Mouse (Mus musculus): ENCODE data around the gene Dhrs7b. TPM values are rescaled to one million over a fixed set of nuclear protein-coding genes. Genes with fewer than 3 reads are reported as not detected.

The Dhrs7b gene
- total and polyA plus RNA-seq, 2 experiments from 2014 or later = 24.3 to 33.2 TPM

DNA sequence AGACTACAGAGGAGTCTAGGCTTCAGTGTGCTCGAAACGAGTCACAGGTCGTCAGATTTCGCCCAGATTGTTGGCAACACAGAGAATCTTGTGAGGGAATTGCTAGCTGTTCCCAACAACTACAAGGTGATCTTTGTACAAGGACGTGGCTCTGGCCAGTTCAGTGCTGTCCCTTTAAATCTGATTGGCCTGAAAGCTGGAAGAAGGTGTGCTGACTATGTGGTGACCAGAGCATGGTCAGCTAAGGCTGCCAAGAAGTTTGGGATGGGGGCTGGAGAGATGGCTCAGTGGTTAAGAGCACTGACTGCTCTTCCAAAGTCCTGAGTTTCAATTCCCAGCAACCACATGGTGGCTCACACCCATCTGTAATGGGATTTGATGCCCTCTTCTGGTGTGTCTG is 14.0 kb upstream of the Dhrs7b start:
- TF ChIP-seq CTCF (IDR thresholded peaks at IDR 0.05) = no peak
- ATAC-seq (ENCODE audit: low FRiP score) = no peak
- no peak overlapping the region for H3K4me2 ChIP-seq (ENCODE audit: low read depth, low read length, poor library complexity, severe bottlenecking)
- no peaks in the 10 kb centered on the region for H3K36me3 ChIP-seq (ENCODE audit: insufficient read depth, low read length)
- no peak overlapping the region for H3K27ac ChIP-seq (ENCODE audit: low read depth, low read length)
- 73% methylated on average over 5 of the region's 5 CpGs for WGBS
- no peaks in the 10 kb centered on the region for H3K27me3 ChIP-seq (ENCODE audit: insufficient read depth, low read length)
- H3K4me3 ChIP-seq (ENCODE audit: low read depth, low read length) = no peak overlapping the region
- no peaks in the 10 kb centered on the region for H3K4me1 ChIP-seq (ENCODE audit: insufficient read depth, low read length)
- H3K9ac ChIP-seq (replicated peaks; ENCODE audit: low read length, poor library complexity, severe bottlenecking) = no peak overlapping the region
- no peak for DNase-seq (ENCODE audit: low spot score)
- no peaks in the 10 kb centered on the region for H3K9me3 ChIP-seq (ENCODE audit: low read length)

GRCm38 (mm10) chr11:60823771-60824170 is 6.7 kb upstream of the Dhrs7b start:
- no peak overlapping the region for H3K4me3 ChIP-seq (ENCODE audit: low read depth, low read length)
- no peak for DNase-seq (ENCODE audit: low spot score)
- WGBS = 74% methylated on average over 2 of the region's 2 CpGs
- no peak for ATAC-seq (ENCODE audit: low FRiP score)
- H3K36me3 ChIP-seq (ENCODE audit: insufficient read depth, low read length) = no peaks in the 10 kb centered on the region
- no peaks in the 10 kb centered on the region for H3K27me3 ChIP-seq (ENCODE audit: insufficient read depth, low read length)
- H3K9ac ChIP-seq (replicated peaks; ENCODE audit: low read length, poor library complexity, severe bottlenecking) = no peak overlapping the region
- H3K9me3 ChIP-seq (ENCODE audit: low read length) = no peaks in the 10 kb centered on the region
- no peak overlapping the region for H3K27ac ChIP-seq (ENCODE audit: low read depth, low read length)
- no peak for TF ChIP-seq CTCF (IDR thresholded peaks at IDR 0.05)
- no peaks in the 10 kb centered on the region for H3K4me1 ChIP-seq (ENCODE audit: insufficient read depth, low read length)
- no peak overlapping the region for H3K4me2 ChIP-seq (ENCODE audit: low read depth, low read length, poor library complexity, severe bottlenecking)

DNA sequence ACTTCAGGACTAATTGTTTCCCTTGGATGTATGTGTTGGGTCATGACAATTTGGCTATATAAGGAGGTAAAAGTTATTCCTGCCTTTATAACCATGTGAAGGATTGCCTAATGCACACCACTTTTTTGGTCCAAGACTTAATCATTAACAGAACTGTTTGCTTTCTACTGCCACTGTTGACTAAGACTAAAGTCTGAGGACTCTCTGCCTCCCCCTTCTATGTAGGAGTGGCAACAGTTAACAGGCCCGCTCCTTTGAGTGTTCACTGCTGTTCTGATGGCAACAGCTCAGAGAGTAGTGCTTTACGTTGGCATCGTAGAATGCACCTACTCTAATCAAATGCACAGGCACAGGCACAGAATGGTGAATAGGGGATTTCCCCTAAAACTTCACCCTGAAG is 5.2 kb upstream of the Dhrs7b start:
- Histone ChIP-seq H3K27me3 (ENCODE audit: insufficient read depth, low read length) (no peaks in the 10 kb centered on the region), H3K4me1 (ENCODE audit: insufficient read depth, low read length) (no peaks in the 10 kb centered on the region), H3K9ac (replicated peaks; ENCODE audit: low read length, poor library complexity, severe bottlenecking) (no peak overlapping the region), H3K9me3 (ENCODE audit: low read length) (no peaks in the 10 kb centered on the region), H3K27ac (ENCODE audit: low read depth, low read length) (no peak overlapping the region), H3K4me3 (ENCODE audit: low read depth, low read length) (no peak overlapping the region), H3K4me2 (ENCODE audit: low read depth, low read length, poor library complexity, severe bottlenecking) (no peak overlapping the region), H3K36me3 (ENCODE audit: insufficient read depth, low read length) (no peaks in the 10 kb centered on the region)
- TF ChIP-seq CTCF (IDR thresholded peaks at IDR 0.05) = no peak
- 85% methylated on average over 3 of the region's 3 CpGs for WGBS
- no peak for ATAC-seq (ENCODE audit: low FRiP score)
- no peak for DNase-seq (ENCODE audit: low spot score)

- Histone ChIP-seq H3K9ac (replicated peaks; ENCODE audit: low read length, poor library complexity, severe bottlenecking) (no peak overlapping the region), H3K27me3 (ENCODE audit: insufficient read depth, low read length) (no peaks in the 10 kb centered on the region), H3K4me1 (ENCODE audit: insufficient read depth, low read length) (peaks cover 5% of the 10 kb centered on the region; the same call in 1 of the 2 replicates), H3K4me3 (ENCODE audit: low read depth, low read length) (no peak overlapping the region), H3K27ac (ENCODE audit: low read depth, low read length) (no peak overlapping the region), H3K9me3 (ENCODE audit: low read length) (no peaks in the 10 kb centered on the region), H3K4me2 (ENCODE audit: low read depth, low read length, poor library complexity, severe bottlenecking) (no peak overlapping the region), H3K36me3 (ENCODE audit: insufficient read depth, low read length) (no peaks in the 10 kb centered on the region)
- DNase-seq (ENCODE audit: low spot score) = no peak
- ATAC-seq (ENCODE audit: low FRiP score) = no peak
- 10% methylated on average over 1 of the region's 1 CpGs for WGBS
- no peak for TF ChIP-seq CTCF (IDR thresholded peaks at IDR 0.05)
Measured at GRCm38 (mm10) chr11:60826700-60827099, 3.7 kb upstream of the Dhrs7b start.

GRCm38 (mm10) chr11:60827241-60827945 is 3.0 kb upstream of the Dhrs7b start:
- Histone ChIP-seq H3K9ac (replicated peaks; ENCODE audit: low read length, poor library complexity, severe bottlenecking) (no peak overlapping the region), H3K4me1 (ENCODE audit: insufficient read depth, low read length) (peaks cover 5% of the 10 kb centered on the region; the same call in 1 of the 2 replicates), H3K9me3 (ENCODE audit: low read length) (no peaks in the 10 kb centered on the region), H3K4me3 (ENCODE audit: low read depth, low read length) (no peak overlapping the region), H3K4me2 (ENCODE audit: low read depth, low read length, poor library complexity, severe bottlenecking) (no peak overlapping the region), H3K27me3 (ENCODE audit: insufficient read depth, low read length) (no peaks in the 10 kb centered on the region), H3K27ac (ENCODE audit: low read depth, low read length) (no peak overlapping the region), H3K36me3 (ENCODE audit: insufficient read depth, low read length) (no peaks in the 10 kb centered on the region)
- no peak for TF ChIP-seq CTCF (IDR thresholded peaks at IDR 0.05)
- 14% methylated on average over 4 of the region's 4 CpGs for WGBS
- ATAC-seq (ENCODE audit: low FRiP score) (no peak), DNase-seq (ENCODE audit: low spot score) (peak; percentile 27)

GRCm38 (mm10) chr11:60828903-60829302 is 1.5 kb upstream of the Dhrs7b start:
- H3K9ac ChIP-seq (replicated peaks; ENCODE audit: low read length, poor library complexity, severe bottlenecking) = no peak overlapping the region
- H3K4me2 ChIP-seq (ENCODE audit: low read depth, low read length, poor library complexity, severe bottlenecking) = no peak overlapping the region
- DNase-seq (ENCODE audit: low spot score) (peak; percentile 39), ATAC-seq (ENCODE audit: low FRiP score) (no peak)
- H3K36me3 ChIP-seq (ENCODE audit: insufficient read depth, low read length) = no peaks in the 10 kb centered on the region
- 36% methylated on average over 2 of the region's 2 CpGs for WGBS
- no peaks in the 10 kb centered on the region for H3K27me3 ChIP-seq (ENCODE audit: insufficient read depth, low read length)
- H3K4me1 ChIP-seq (ENCODE audit: insufficient read depth, low read length) = peaks cover 5% of the 10 kb centered on the region; the same call in 1 of the 2 replicates
- no peaks in the 10 kb centered on the region for H3K9me3 ChIP-seq (ENCODE audit: low read length)
- H3K27ac ChIP-seq (ENCODE audit: low read depth, low read length) = no peak overlapping the region
- no peak overlapping the region for H3K4me3 ChIP-seq (ENCODE audit: low read depth, low read length)
- peak; percentile 63 for TF ChIP-seq CTCF (IDR thresholded peaks at IDR 0.05)
